Comparison of ENCODE assay signal across 8 mouse cellular contexts in the genomic region with DNA sequence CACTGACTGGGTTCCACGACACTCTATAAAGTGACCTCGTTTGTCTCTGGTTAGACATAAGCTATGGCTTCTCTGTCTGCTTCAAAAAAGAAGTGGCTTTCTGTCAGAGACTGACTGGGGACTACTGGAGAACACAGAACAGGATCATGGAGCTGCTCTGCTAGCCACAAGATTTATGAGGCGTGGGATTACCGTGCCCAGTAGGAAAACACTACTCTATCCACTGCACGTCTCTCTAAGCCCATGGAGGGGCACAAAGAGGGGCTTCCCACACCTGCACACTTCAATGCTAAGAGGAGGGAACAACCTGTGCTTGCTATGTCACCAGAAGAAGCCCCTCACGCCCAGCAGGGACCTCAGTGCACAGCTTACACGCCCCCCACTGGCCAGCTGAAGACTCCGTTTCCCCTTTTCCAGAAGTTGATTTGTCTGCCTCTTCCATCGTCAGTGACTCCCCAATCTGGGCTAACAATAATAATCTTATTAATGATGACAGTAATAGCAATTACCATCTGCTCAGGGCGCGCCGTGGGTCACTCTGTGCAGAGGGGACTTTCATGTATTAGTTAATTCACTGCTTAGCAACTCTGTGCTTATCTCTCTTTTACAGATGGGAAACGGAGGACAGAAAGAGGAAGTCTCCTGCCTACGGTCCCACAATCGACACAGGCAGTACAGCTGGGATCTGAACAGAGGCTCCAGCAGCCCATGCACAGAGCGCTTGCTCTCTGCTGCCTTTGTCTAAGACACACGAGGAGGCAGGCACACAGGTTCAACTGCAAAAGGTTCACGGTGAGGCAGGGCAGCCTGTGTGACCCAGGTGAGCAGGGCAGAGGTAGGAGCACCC.
DNase-seq lines count a peak whose midpoint lies in the region; ATAC-seq and TF ChIP-seq lines count a peak whose summit lies in the region.

No protein-coding gene starts in this region.

- DNase-seq in 416B (ENCODE audit: low read depth) (peak; percentile 96), MEL-GATA-1-ER (ENCODE audit: extremely low read depth, low read depth) (peak; percentile 98)
- no peak for DNase-seq in hindbrain, embryonic 10.5 days (ENCODE audit: low spot score)
- peak; percentile 56 for DNase-seq in thymus, adult 2 months
- no peak for DNase-seq in spleen, adult 18-20 months
- no peak for DNase-seq in urinary bladder, postnatal 25 days (ENCODE audit: low spot score)
- no peak for DNase-seq in left cerebral cortex, postnatal 14 days (ENCODE audit: low spot score in 2 of 2)

- no peak overlapping the region for H3K4me3 ChIP-seq in hindbrain, embryonic 10.5 days
- peak overlapping the region; percentile 36 for H3K4me3 ChIP-seq in thymus, adult 2 months (ENCODE audit: control insufficient read depth, insufficient read depth, low read length)

- WGBS in hindbrain, embryonic 10.5 days, result 78% methylated on average over 18 of the region's 18 CpGs
- 24% methylated on average over 18 of the region's 18 CpGs for WGBS in thymus, adult 2 months

- peaks cover 10% of the 10 kb centered on the region; the same call in 1 of the 2 replicates for H3K36me3 ChIP-seq in hindbrain, embryonic 10.5 days
- 0 out of 2 replicates have a peak, but pooled peaks cover 5% of the 10 kb centered on the region for H3K36me3 ChIP-seq in thymus, adult 2 months (ENCODE audit: control insufficient read depth, insufficient read depth, low read length)

- peak overlapping the region; percentile 80 for H3K27ac ChIP-seq in hindbrain, embryonic 10.5 days
- H3K27ac ChIP-seq in thymus, adult 2 months (ENCODE audit: control insufficient read depth, insufficient read depth, low read length), result peak overlapping the region; percentile 88

- peak; percentile 70 for TF ChIP-seq POLR2A in thymus, adult 2 months (IDR thresholded peaks at IDR 0.05; ENCODE audit: control insufficient read depth, extremely low read depth, insufficient read depth, low read length, poor library complexity)

- no peaks in the 10 kb centered on the region for H3K27me3 ChIP-seq in hindbrain, embryonic 10.5 days (ENCODE audit: insufficient read depth, poor library complexity, severe bottlenecking)
- H3K27me3 ChIP-seq in thymus, adult 2 months (ENCODE audit: control insufficient read depth, insufficient read depth, low read length), result no peaks in the 10 kb centered on the region

- no peaks in the 10 kb centered on the region for H3K9me3 ChIP-seq in hindbrain, embryonic 10.5 days

- no peak; the same call in 1 of the 2 replicates for TF ChIP-seq CTCF in thymus, adult 2 months (IDR thresholded peaks at IDR 0.05; ENCODE audit: borderline replicate concordance, control insufficient read depth, extremely low read depth, insufficient read depth, low read length, poor library complexity)

- H3K4me1 ChIP-seq in hindbrain, embryonic 10.5 days (replicated peaks), result peaks cover 46% of the 10 kb centered on the region
- peaks cover 73% of the 10 kb centered on the region for H3K4me1 ChIP-seq in thymus, adult 2 months (replicated peaks; ENCODE audit: control insufficient read depth, insufficient read depth, low read length)

- intact Hi-C loops in left cerebral cortex, postnatal 14 days (cut with DNase I), result no loop called here

- ATAC-seq in megakaryocyte, adult 5-6 weeks (ENCODE audit: poor library complexity, severe bottlenecking), result peak; percentile 72

Comparison
In these comparisons a context has a peak if more than half of its experiments do, and no peak if none do; other contexts are left out.
1. DNase-seq: peak in 416B (single experiment), MEL-GATA-1-ER (single experiment) and thymus, adult 2 months (single experiment); none in hindbrain, embryonic 10.5 days (single experiment), spleen, adult 18-20 months (0 of 2), urinary bladder, postnatal 25 days (single experiment) and left cerebral cortex, postnatal 14 days (0 of 2).